Mouse (Mus musculus) liver, postnatal 0 days (tissue): ENCODE data around the gene Qk.

Experiments used
- CTCF ChIP-seq: sonication (generic); IDR thresholded peaks from 2 replicates; pipeline ENCODE4 v1.5.1; 2016; ENCODE audit warnings: antibody characterized with exemption, low read depth
- EP300 ChIP-seq: IDR thresholded peaks from 2 replicates; pipeline ENCODE4 v1.6.1; 2016; ENCODE audit warnings: antibody characterized with exemption, low read depth, mild to moderate bottlenecking

GRCm38 (mm10) chr17:10161258-10161657 lies 158.4 kb downstream of the Qk start:
- no peak for TF ChIP-seq EP300
- TF ChIP-seq CTCF, result no peak
